Mouse (Mus musculus): Measurements from ENCODE around the gene Calr4.

The Calr4 gene

GRCm38 (mm10) chr4:109279689-109280458 is 45.6 kb downstream of the Calr4 start, which contains the start of gene Eps15:
Eps15 (plus strand) TSS chr4:109280268.
- peak; percentile 88 to 92 for DNase-seq (ENCODE audit: low spot score in 2 of 2)

- DNase-seq (ENCODE audit: low spot score in 2 of 2): peak in 1 of 2 experiments; percentile 41
Measured at GRCm38 (mm10) chr4:109280459-109281160, 46.3 kb downstream of the Calr4 start.

GRCm38 (mm10) chr4:109281161-109281560 is 46.9 kb downstream of the Calr4 start:
- no peak for DNase-seq (ENCODE audit: low spot score in 2 of 2)

GRCm38 (mm10) chr4:109281946-109282345 is 47.7 kb downstream of the Calr4 start:
- no peak for DNase-seq (ENCODE audit: low spot score in 2 of 2)

- no peak for DNase-seq (ENCODE audit: low spot score in 2 of 2)
Measured at GRCm38 (mm10) chr4:109294629-109295028, 60.3 kb downstream of the Calr4 start.

GRCm38 (mm10) chr4:109296510-109296909 is 62.2 kb downstream of the Calr4 start:
- no peak for DNase-seq (ENCODE audit: low spot score in 2 of 2)

GRCm38 (mm10) chr4:109299136-109299535 is 64.9 kb downstream of the Calr4 start:
- no peak for DNase-seq (ENCODE audit: low spot score in 2 of 2)
